Mouse (Mus musculus) testis, adult 2 months (tissue): ENCODE measurements around the gene Aox2.

Experiments used
- CTCF ChIP-seq: fragments of 200-500 bp; IDR thresholded peaks from 2 replicates; pipeline ENCODE4 v1.5.1; 2012; ENCODE audit warnings: low read depth, mild to moderate bottlenecking, inconsistent platforms, low read length, moderate library complexity; ENCODE audit not compliant: control insufficient read depth, insufficient read depth, insufficient replicate concordance
- POLR2A ChIP-seq: fragments of 200-500 bp; IDR thresholded peaks from 2 replicates; pipeline ENCODE4 v1.6.1; 2012; ENCODE audit warnings: low read depth, mild to moderate bottlenecking, inconsistent platforms, low read length, moderate library complexity; ENCODE audit not compliant: control insufficient read depth

- no peak for TF ChIP-seq CTCF
- TF ChIP-seq POLR2A, result no peak
Observed at GRCm38 (mm10) chr1:58308594-58308993, 30.5 kb downstream of the Aox2 start.
